Mouse (Mus musculus) lung, postnatal 36 days (tissue): Measurements from ENCODE around the gene Sult2b1.

Source experiments
- DNase-seq: peaks from one replicate; pipeline ENCODE4 v3.0.0; 2022; ENCODE audit warnings: mixed read lengths

Gene Sult2b1

DNA sequence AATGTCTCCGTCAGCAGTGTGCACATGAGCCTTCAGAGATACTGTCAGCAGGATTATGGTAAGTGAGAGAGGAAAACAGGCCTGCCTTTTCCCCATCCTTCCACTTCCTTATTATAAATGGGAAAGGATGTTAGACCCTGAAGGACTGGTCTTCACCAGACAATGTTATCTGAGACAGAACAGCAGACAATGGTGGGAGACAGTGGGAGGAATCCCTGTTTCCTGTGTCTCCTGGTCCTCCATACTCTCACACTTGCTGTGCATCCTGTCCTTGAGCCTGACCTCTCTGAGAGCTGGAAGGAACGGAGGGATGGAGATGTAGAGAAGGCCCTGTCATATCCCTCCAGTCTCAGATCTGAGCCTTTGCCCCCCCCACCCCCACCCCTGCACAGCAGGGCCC lies 92.1 kb downstream of the Sult2b1 start:
- no peak for DNase-seq

DNA sequence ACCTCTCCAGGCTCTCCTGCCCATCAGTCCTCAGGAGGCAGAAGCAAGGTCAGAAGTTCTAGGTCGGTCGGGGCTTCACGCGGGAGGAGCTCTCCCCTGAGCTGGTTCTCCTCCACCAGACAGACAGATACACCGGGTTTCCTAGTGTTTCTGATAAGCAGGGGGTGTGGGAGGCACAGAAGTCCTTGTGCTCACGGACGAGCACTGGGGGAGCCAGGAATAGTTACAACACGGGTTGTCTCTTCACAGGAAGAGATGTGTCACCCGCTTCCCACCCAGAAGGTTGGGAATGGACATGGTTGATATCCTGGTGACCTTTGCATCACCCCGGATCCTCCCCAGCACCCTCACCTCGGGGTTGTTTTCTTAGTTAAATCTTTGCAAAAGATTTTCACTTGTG lies 94.7 kb downstream of the Sult2b1 start:
- DNase-seq, result no peak

DNA sequence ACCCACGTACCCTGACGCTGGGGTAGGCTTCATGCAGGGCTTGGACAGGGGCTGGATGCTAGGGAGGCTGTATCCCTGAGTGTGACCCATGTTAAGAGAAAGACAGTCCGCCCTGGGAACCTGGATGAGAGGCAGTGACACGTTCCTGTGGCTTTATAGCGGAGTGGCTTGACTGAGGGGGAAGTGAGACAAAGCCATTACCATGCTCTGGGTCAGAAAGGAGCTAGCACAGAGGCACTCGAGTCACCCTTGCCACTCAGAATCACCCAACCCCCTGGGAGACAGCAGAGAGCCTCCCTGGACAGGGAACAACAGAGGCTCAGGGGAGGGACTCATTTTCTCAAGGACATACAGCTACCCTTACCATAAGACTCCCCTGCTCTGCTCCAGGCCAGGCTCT lies 95.4 kb downstream of the Sult2b1 start:
- no peak for DNase-seq

DNA sequence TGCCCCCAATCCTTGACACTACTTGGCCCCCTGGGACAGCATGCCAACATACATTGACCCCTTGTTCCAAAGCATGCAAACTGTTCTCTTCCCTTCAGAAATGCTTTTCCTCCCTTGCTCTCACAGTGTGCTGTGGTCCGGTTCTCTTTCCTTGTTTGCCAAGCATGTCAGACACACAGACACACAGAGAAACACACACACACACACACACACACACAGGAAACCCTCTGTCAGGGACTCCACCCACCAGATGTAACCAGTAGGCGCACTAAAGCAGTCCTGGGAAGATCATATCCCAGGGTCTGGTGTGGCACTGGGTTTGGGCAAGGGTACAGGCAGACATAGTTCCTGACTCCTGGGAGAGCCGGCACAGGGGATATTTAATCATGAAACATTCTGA lies 97.6 kb downstream of the Sult2b1 start:
- peak; percentile 60 for DNase-seq

DNA sequence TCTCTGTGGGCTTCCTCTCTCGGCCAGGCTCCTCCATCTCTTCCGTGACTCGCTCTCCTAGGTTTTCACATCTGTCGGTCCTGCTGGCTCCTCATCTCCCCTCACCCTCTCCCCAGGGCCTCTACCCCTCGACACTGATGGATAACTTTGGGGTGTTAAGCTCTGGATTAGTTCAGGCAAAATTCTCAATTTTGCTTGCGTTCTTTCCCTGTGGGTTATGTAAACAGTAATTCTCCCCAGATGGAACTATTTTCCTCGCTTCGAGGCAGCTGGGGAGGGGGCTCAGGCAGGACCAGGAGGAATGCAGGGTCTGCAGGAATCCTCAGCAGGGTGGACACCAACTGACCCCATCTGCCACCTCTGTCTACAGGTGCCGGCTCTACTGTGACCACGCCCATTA lies 98.7 kb downstream of the Sult2b1 start:
- DNase-seq, result no peak

DNA sequence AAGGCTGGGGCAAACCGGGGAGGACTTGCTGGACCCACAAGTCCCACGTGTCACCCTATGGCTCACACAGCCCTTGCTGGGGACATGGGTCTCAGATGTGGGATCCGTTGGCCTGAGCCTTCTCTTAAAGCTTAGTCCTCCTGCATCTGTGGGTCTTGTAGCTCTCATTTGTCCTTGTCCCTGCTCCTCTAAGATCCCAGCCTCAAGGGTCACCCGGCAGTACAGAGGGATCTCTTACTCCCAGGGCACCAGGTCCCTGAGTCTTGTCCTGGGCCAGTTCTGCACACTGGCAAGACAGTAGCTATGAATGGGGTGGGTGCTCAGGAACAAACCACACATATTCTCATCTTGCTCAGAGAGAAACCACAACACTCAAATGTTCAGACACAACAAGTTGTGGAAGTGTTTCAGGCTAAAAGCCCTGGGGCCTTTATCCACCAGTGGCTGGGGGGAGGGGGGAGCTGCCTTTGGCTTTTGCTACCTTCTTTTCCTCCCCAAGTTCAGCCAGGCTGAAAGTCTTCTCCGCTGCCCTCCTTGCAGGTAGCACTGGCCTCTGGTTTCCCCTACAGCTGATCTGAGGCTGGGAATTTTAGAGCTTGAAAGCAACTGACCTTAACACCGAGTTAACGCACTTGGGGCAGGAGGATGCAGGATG lies 100.9 kb downstream of the Sult2b1 start, which contains the start of gene Ntn5:
Gene Ntn5, plus strand, starts transcription at position 627 of the 655 bp plus-strand sequence.
- no peak for DNase-seq

DNA sequence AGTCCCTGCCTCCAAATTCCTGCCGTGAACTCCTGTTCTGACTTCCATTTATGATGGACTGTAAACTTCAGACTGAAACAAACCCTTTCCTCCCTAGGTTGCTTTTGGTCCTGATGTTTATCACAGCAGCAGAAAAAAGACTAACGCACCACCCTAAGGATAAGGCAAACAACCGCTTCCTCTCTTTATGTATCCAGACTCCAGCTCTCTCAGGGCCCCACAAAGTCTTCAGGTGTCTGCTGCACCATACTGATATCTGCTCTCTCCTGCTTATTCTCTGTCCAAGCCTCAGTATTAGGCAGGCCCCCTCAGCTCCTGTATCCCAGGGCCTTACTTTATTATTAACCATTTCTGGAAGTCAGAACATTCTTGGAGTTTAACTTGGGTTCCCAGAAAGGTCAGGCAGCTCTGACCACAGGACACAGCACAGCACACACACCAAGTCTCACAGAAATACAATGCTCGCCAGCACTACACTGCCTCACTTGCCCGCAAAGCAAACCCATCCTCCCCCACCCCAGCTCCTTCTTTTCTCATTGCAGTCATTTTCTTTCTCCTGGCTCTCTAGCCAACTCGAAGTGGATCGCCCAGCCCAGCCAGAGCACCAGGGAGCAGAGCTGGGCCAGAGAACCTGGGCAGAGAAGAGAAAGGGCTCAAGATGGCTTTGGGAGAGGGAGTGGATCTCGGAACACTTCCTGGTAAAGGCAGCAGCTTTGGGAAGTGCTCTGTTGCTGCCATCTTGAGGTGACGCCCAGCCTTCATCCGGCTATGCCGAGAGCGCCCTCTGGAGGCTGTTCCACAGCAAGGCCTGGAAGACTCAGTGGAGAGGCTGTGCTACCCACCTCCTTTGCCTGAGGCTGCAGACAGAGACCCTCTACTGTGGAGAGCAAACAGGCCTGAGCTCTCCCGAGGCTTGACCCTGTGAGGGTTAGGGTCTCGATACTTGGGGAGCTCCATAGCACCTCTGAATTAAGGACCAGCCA lies 102.0 kb downstream of the Sult2b1 start:
- peak; percentile 94 for DNase-seq

DNA sequence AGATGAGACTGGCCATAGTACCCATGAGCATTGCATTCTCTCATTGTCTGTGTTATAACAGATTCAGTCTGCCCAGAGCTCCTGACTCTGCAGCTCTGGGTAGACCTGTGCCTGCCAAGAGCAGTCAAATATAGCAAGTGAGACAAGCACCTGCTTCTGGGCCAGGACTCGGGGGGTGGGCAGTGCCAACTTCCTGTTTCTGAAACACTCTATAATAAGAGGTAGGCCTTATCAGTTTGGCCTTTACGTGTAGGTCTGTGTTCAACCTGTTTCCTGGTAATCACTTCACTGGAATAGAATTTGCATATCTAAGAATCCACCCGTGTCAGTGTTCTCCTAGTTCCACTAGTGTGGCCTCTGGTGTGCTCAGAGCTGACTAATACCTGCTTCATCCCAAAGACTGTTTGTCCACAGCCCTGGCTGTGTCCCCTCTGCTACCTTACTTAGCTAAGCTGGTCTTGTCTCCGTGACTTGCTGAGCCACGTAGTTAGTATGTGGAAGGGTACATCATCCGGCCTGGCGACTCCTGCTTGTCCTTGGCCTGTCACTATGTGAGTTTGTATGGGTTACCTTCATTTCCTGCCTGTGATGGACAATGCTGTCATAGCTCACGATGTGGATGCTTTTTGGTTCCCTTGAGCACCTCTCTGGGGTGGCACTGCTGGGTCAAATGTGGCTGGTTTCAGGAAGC lies 103.3 kb downstream of the Sult2b1 start:
- DNase-seq, result peak; percentile 79
